Mouse (Mus musculus): Measurements from ENCODE around the gene Ptgs1. TPM values are rescaled to one million over a fixed set of nuclear protein-coding genes. Genes with fewer than 3 reads are reported as not detected.

The Ptgs1 gene
- polyA plus RNA-seq, 1 experiment from 2014 or later: 20.3 TPM

- Histone ChIP-seq H3K27ac (no peak overlapping the region), H3K36me3 (ENCODE audit: inconsistent target) (no peaks in the 10 kb centered on the region), H3K4me3 (ENCODE audit: inconsistent target) (no peak overlapping the region), H3K79me2 (ENCODE audit: inconsistent target) (no peaks in the 10 kb centered on the region)
- WGBS (ENCODE audit: missing documents): 89% methylated on average over 7 of the region's 7 CpGs
Measured at GRCm38 (mm10) chr2:36222168-36222848, 7.9 kb upstream of the Ptgs1 start.

- H3K79me2 ChIP-seq (ENCODE audit: inconsistent target): no peaks in the 10 kb centered on the region
- no peak overlapping the region for H3K4me3 ChIP-seq (ENCODE audit: inconsistent target)
- no peaks in the 10 kb centered on the region for H3K36me3 ChIP-seq (ENCODE audit: inconsistent target)
- H3K27ac ChIP-seq: no peak overlapping the region
Measured at GRCm38 (mm10) chr2:36223436-36223835, 6.8 kb upstream of the Ptgs1 start.

- Histone ChIP-seq H3K79me2 (ENCODE audit: inconsistent target) (no peaks in the 10 kb centered on the region), H3K36me3 (ENCODE audit: inconsistent target) (no peaks in the 10 kb centered on the region), H3K27ac (no peak overlapping the region), H3K4me3 (ENCODE audit: inconsistent target) (no peak overlapping the region)
- 98% methylated on average over 7 of the region's 7 CpGs for WGBS (ENCODE audit: missing documents)
Measured at GRCm38 (mm10) chr2:36224153-36224552, 6.1 kb upstream of the Ptgs1 start.

GRCm38 (mm10) chr2:36224599-36224998 lies 5.6 kb upstream of the Ptgs1 start:
- WGBS (ENCODE audit: missing documents): 47% methylated on average over 2 of the region's 2 CpGs
- no peaks in the 10 kb centered on the region for H3K36me3 ChIP-seq (ENCODE audit: inconsistent target)
- H3K79me2 ChIP-seq (ENCODE audit: inconsistent target): no peaks in the 10 kb centered on the region
- H3K4me3 ChIP-seq (ENCODE audit: inconsistent target): no peak overlapping the region
- no peak overlapping the region for H3K27ac ChIP-seq

- Histone ChIP-seq H3K36me3 (ENCODE audit: inconsistent target) (no peaks in the 10 kb centered on the region), H3K4me3 (ENCODE audit: inconsistent target) (peak overlapping the region; percentile 35), H3K79me2 (ENCODE audit: inconsistent target) (no peaks in the 10 kb centered on the region), H3K27ac (no peak overlapping the region)
- 3% methylated on average over 10 of the region's 10 CpGs for WGBS (ENCODE audit: missing documents)
Measured at GRCm38 (mm10) chr2:36230967-36231366, 741 bp downstream of the Ptgs1 start.

GRCm38 (mm10) chr2:36234526-36235368 lies 4.5 kb downstream of the Ptgs1 start:
- Histone ChIP-seq H3K4me3 (ENCODE audit: inconsistent target) (no peak overlapping the region), H3K79me2 (ENCODE audit: inconsistent target) (no peaks in the 10 kb centered on the region), H3K27ac (no peak overlapping the region), H3K36me3 (ENCODE audit: inconsistent target) (no peaks in the 10 kb centered on the region)
- 48% methylated on average over 7 of the region's 7 CpGs for WGBS (ENCODE audit: missing documents)

- WGBS (ENCODE audit: missing documents): 69% methylated on average over 4 of the region's 4 CpGs
Measured at GRCm38 (mm10) chr2:36235917-36236316, 5.7 kb downstream of the Ptgs1 start.

GRCm38 (mm10) chr2:36236889-36237288 lies 6.7 kb downstream of the Ptgs1 start:
- Histone ChIP-seq H3K27ac (no peak overlapping the region), H3K36me3 (ENCODE audit: inconsistent target) (no peaks in the 10 kb centered on the region; the same call in 1 of the 2 replicates), H3K79me2 (ENCODE audit: inconsistent target) (no peaks in the 10 kb centered on the region), H3K4me3 (ENCODE audit: inconsistent target) (no peak overlapping the region)
- WGBS (ENCODE audit: missing documents): 92% methylated on average over 5 of the region's 5 CpGs

More at GRCm38 (mm10) chr2:36235917-36236316, 5.7 kb downstream of the Ptgs1 start:
- Histone ChIP-seq H3K79me2 (ENCODE audit: inconsistent target) (no peaks in the 10 kb centered on the region), H3K27ac (no peak overlapping the region), H3K36me3 (ENCODE audit: inconsistent target) (no peaks in the 10 kb centered on the region), H3K4me3 (ENCODE audit: inconsistent target) (no peak overlapping the region)

GRCm38 (mm10) chr2:36237557-36237956 lies 7.3 kb downstream of the Ptgs1 start:
- WGBS (ENCODE audit: missing documents): 98% methylated on average over 6 of the region's 6 CpGs
- H3K79me2 ChIP-seq (ENCODE audit: inconsistent target): no peaks in the 10 kb centered on the region
- no peaks in the 10 kb centered on the region; the same call in 1 of the 2 replicates for H3K36me3 ChIP-seq (ENCODE audit: inconsistent target)
- no peak overlapping the region for H3K27ac ChIP-seq
- H3K4me3 ChIP-seq (ENCODE audit: inconsistent target): no peak overlapping the region

GRCm38 (mm10) chr2:36238467-36238866 lies 8.2 kb downstream of the Ptgs1 start:
- Histone ChIP-seq H3K27ac (no peak overlapping the region), H3K36me3 (ENCODE audit: inconsistent target) (no peaks in the 10 kb centered on the region; the same call in 1 of the 2 replicates), H3K79me2 (ENCODE audit: inconsistent target) (no peaks in the 10 kb centered on the region), H3K4me3 (ENCODE audit: inconsistent target) (no peak overlapping the region)
- 73% methylated on average over 3 of the region's 3 CpGs for WGBS (ENCODE audit: missing documents)

GRCm38 (mm10) chr2:36238951-36239350 lies 8.7 kb downstream of the Ptgs1 start:
- H3K4me3 ChIP-seq (ENCODE audit: inconsistent target): no peak overlapping the region
- no peak overlapping the region for H3K27ac ChIP-seq
- 100% methylated on average over 2 of the region's 2 CpGs for WGBS (ENCODE audit: missing documents)
- H3K79me2 ChIP-seq (ENCODE audit: inconsistent target): no peaks in the 10 kb centered on the region
- H3K36me3 ChIP-seq (ENCODE audit: inconsistent target): no peaks in the 10 kb centered on the region; the same call in 1 of the 2 replicates

GRCm38 (mm10) chr2:36242514-36242913 lies 12.3 kb downstream of the Ptgs1 start:
- Histone ChIP-seq H3K4me3 (ENCODE audit: inconsistent target) (no peak overlapping the region), H3K36me3 (ENCODE audit: inconsistent target) (no peaks in the 10 kb centered on the region; the same call in 1 of the 2 replicates), H3K79me2 (ENCODE audit: inconsistent target) (no peaks in the 10 kb centered on the region), H3K27ac (no peak overlapping the region)
- WGBS (ENCODE audit: missing documents): 97% methylated on average over 13 of the region's 13 CpGs

- H3K79me2 ChIP-seq (ENCODE audit: inconsistent target): no peaks in the 10 kb centered on the region
- H3K27ac ChIP-seq: no peak overlapping the region
- WGBS (ENCODE audit: missing documents): 90% methylated on average over 9 of the region's 9 CpGs
- H3K36me3 ChIP-seq (ENCODE audit: inconsistent target): no peaks in the 10 kb centered on the region; the same call in 1 of the 2 replicates
- H3K4me3 ChIP-seq (ENCODE audit: inconsistent target): no peak overlapping the region
Measured at GRCm38 (mm10) chr2:36243296-36243891, 13.2 kb downstream of the Ptgs1 start.

GRCm38 (mm10) chr2:36243892-36244309 lies 13.7 kb downstream of the Ptgs1 start:
- WGBS (ENCODE audit: missing documents): 93% methylated on average over 5 of the region's 5 CpGs
- H3K4me3 ChIP-seq (ENCODE audit: inconsistent target): no peak overlapping the region
- no peaks in the 10 kb centered on the region; the same call in 1 of the 2 replicates for H3K36me3 ChIP-seq (ENCODE audit: inconsistent target)
- H3K79me2 ChIP-seq (ENCODE audit: inconsistent target): no peaks in the 10 kb centered on the region
- H3K27ac ChIP-seq: no peak overlapping the region

- Histone ChIP-seq H3K4me3 (ENCODE audit: inconsistent target) (no peak overlapping the region), H3K36me3 (ENCODE audit: inconsistent target) (no peaks in the 10 kb centered on the region; the same call in 1 of the 2 replicates), H3K27ac (no peak overlapping the region), H3K79me2 (ENCODE audit: inconsistent target) (no peaks in the 10 kb centered on the region)
- WGBS (ENCODE audit: missing documents): 28% methylated on average over 3 of the region's 3 CpGs
Measured at GRCm38 (mm10) chr2:36244705-36245104, 14.5 kb downstream of the Ptgs1 start.
